Mouse (Mus musculus) limb, embryonic 14.5 days (tissue): ENCODE results near the gene Aox1. TPM values are rescaled to one million over a fixed set of nuclear protein-coding genes. Genes with fewer than 3 reads are reported as not detected.

Source experiments
- ATAC-seq: fragments of 200-750 bp; cut with Nextera tagmentation; 2 replicates; pipeline ENCODE4 v1.8.0; 2017; ENCODE audit warnings: low read depth, moderate number of reproducible peaks, moderate TSS enrichment; ENCODE audit not compliant: low FRiP score
- DNase-seq: peaks from one replicate; pipeline ENCODE4 v3.0.0-alpha.2; 2015; ENCODE audit warnings: low spot score
- H3K27ac ChIP-seq: fragments of 300-500 bp; sonication (generic); replicated peaks from 2 replicates; pipeline ENCODE4 v1.5.1; 2014; ENCODE audit warnings: low read depth, mild to moderate bottlenecking, low read length, moderate library complexity, mixed read lengths
- H3K27me3 ChIP-seq: fragments of 300-500 bp; sonication (generic); 2 replicates; pipeline ENCODE4 v1.6.1; 2014; ENCODE audit warnings: low read length, mixed read lengths; ENCODE audit not compliant: control insufficient read depth, insufficient read depth
- H3K36me3 ChIP-seq: fragments of 300-500 bp; sonication (generic); 2 replicates; pipeline ENCODE4 v1.6.1; 2014; ENCODE audit warnings: mild to moderate bottlenecking, low read length, moderate library complexity, mixed read lengths; ENCODE audit not compliant: control insufficient read depth, insufficient read depth
- H3K4me1 ChIP-seq: fragments of 300-500 bp; sonication (generic); 2 replicates; pipeline ENCODE4 v1.6.1; 2014; ENCODE audit warnings: antibody characterized with exemption, low read length, mixed read lengths; ENCODE audit not compliant: control insufficient read depth, insufficient read depth
- H3K4me2 ChIP-seq: fragments of 300-500 bp; sonication (generic); replicated peaks from 2 replicates; pipeline ENCODE4 v1.6.1; 2014; ENCODE audit warnings: low read depth, mild to moderate bottlenecking, low read length, moderate library complexity; ENCODE audit not compliant: severe bottlenecking
- H3K4me3 ChIP-seq: fragments of 300-500 bp; sonication (generic); replicated peaks from 2 replicates; pipeline ENCODE4 v1.5.1; 2014; ENCODE audit warnings: low read length
- H3K9ac ChIP-seq: fragments of 300-500 bp; sonication (generic); 2 replicates; pipeline ENCODE4 v1.6.1; 2014; ENCODE audit warnings: mild to moderate bottlenecking, low read depth, low read length, moderate library complexity; ENCODE audit not compliant: severe bottlenecking
- H3K9me3 ChIP-seq: fragments of 300-500 bp; sonication (generic); 2 replicates; pipeline ENCODE4 v1.6.1; 2016; ENCODE audit warnings: low read length; ENCODE audit not compliant: control insufficient read depth
- POLR2A ChIP-seq: fragments of 200-500 bp; IDR thresholded peaks from 2 replicates; pipeline ENCODE4 v1.8.0; 2012; ENCODE audit warnings: inconsistent platforms, mild to moderate bottlenecking, moderate library complexity, borderline replicate concordance; ENCODE audit not compliant: insufficient read depth, insufficient read length; ENCODE audit errors: extremely low read depth
- WGBS: fragments of 180-500 bp; shearing (Covaris S2); extraction: QIAGEN DNeasy Blood & Tissue Kit; methylation state at CpG from one replicate; pipeline ENCODE4 v1.1.7; 2014; 5-methylcytosine and 5-hydroxymethylcytosine counted together
- polyA plus RNA-seq, 2 experiments: library from polyadenylated mRNA; depleted of rRNA in 1 of 2; stranded (reverse) in 1 of 2; unstranded in 1 of 2; fragments of >200 nt; fragmentation: Nextera tagmentation in 1 of 2; extraction: Ambion mirVana in 1 of 2; gene quantifications; 2 replicates each; pipeline versions ENCODE4 v1.2.1 to v1.2.3; 2012 to 2014

Gene Aox1
- polyA plus RNA-seq, 2 experiments: 0.80 to 0.98 TPM

GRCm38 (mm10) chr1:58113441-58113840, 83.7 kb downstream of the Aox1 start:
- DNase-seq: no peak
- no peak overlapping the region for H3K4me2 ChIP-seq

GRCm38 (mm10) chr1:58114021-58114560, 84.4 kb downstream of the Aox1 start:
- Histone ChIP-seq H3K27ac (no peak overlapping the region), H3K4me2 (no peak overlapping the region), H3K36me3 (no peaks in the 10 kb centered on the region), H3K9ac (no peak overlapping the region), H3K27me3 (no peaks in the 10 kb centered on the region), H3K4me3 (no peak overlapping the region), H3K4me1 (no peaks in the 10 kb centered on the region), H3K9me3 (no peaks in the 10 kb centered on the region)
- TF ChIP-seq POLR2A: no peak
- WGBS: 73% methylated on average over 6 of the region's 6 CpGs
- DNase-seq (no peak), ATAC-seq (no peak)

More at GRCm38 (mm10) chr1:58113441-58113840, 83.7 kb downstream of the Aox1 start:
- no peak overlapping the region for H3K27ac ChIP-seq
- no peak overlapping the region for H3K9ac ChIP-seq
- no peak for ATAC-seq
- no peaks in the 10 kb centered on the region for H3K4me1 ChIP-seq
- H3K27me3 ChIP-seq: no peaks in the 10 kb centered on the region
- TF ChIP-seq POLR2A: no peak
- H3K4me3 ChIP-seq: no peak overlapping the region
- H3K9me3 ChIP-seq: no peaks in the 10 kb centered on the region
- no peaks in the 10 kb centered on the region for H3K36me3 ChIP-seq

GRCm38 (mm10) chr1:58114666-58115375, 85.1 kb downstream of the Aox1 start:
- H3K4me1 ChIP-seq: no peaks in the 10 kb centered on the region
- no peak overlapping the region for H3K9ac ChIP-seq
- no peak overlapping the region for H3K4me2 ChIP-seq
- ATAC-seq: no peak
- no peak for DNase-seq
- no peaks in the 10 kb centered on the region for H3K36me3 ChIP-seq
- H3K4me3 ChIP-seq: no peak overlapping the region
- no peak overlapping the region for H3K27ac ChIP-seq
- 76% methylated on average over 12 of the region's 12 CpGs for WGBS
- no peaks in the 10 kb centered on the region for H3K27me3 ChIP-seq
- no peak for TF ChIP-seq POLR2A
- no peaks in the 10 kb centered on the region for H3K9me3 ChIP-seq

GRCm38 (mm10) chr1:58118231-58118630, 88.5 kb downstream of the Aox1 start:
- Histone ChIP-seq H3K36me3 (no peaks in the 10 kb centered on the region), H3K4me1 (no peaks in the 10 kb centered on the region), H3K4me2 (no peak overlapping the region), H3K9me3 (no peaks in the 10 kb centered on the region), H3K27ac (no peak overlapping the region), H3K4me3 (no peak overlapping the region), H3K27me3 (no peaks in the 10 kb centered on the region), H3K9ac (no peak overlapping the region)
- DNase-seq: no peak
- no peak for TF ChIP-seq POLR2A
- WGBS: 95% methylated on average over 3 of the region's 3 CpGs
- no peak for ATAC-seq

GRCm38 (mm10) chr1:58124901-58125300, 95.2 kb downstream of the Aox1 start:
- Histone ChIP-seq H3K4me3 (no peak overlapping the region), H3K4me1 (no peaks in the 10 kb centered on the region), H3K36me3 (no peaks in the 10 kb centered on the region), H3K9me3 (no peaks in the 10 kb centered on the region), H3K27me3 (no peaks in the 10 kb centered on the region), H3K4me2 (no peak overlapping the region), H3K27ac (no peak overlapping the region), H3K9ac (no peak overlapping the region)
- ATAC-seq: no peak
- 89% methylated on average over 8 of the region's 8 CpGs for WGBS
- no peak for DNase-seq
- no peak for TF ChIP-seq POLR2A
